Mouse (Mus musculus) forelimb bud, embryonic 11.5 days (tissue): Measurements from ENCODE around the gene Frmd7.

Experiments
- DNase-seq: peaks from one replicate; pipeline ENCODE4 v3.0.0-alpha.2; 2012; ENCODE audit warnings: low read depth, low spot score

Frmd7 gene

GRCm38 (mm10) chrX:50942610-50943009 is at the start of gene Frmd7:
Frmd7 (minus strand) TSS chrX:50942710.
- no peak for DNase-seq

- no peak for DNase-seq
These were observed 48.8 kb upstream of the Frmd7 start for GRCm38 (mm10) chrX:50991324-50991723.

- no peak for DNase-seq
These were observed 47.4 kb upstream of the Frmd7 start for GRCm38 (mm10) chrX:50989940-50990339.

- no peak for DNase-seq
These were observed 46.1 kb upstream of the Frmd7 start for GRCm38 (mm10) chrX:50988581-50988980.

GRCm38 (mm10) chrX:50978428-50978827 is 35.9 kb upstream of the Frmd7 start:
- DNase-seq: no peak

- no peak for DNase-seq
These were observed 29.6 kb upstream of the Frmd7 start for GRCm38 (mm10) chrX:50972145-50972544.

GRCm38 (mm10) chrX:50969907-50970306 is 27.4 kb upstream of the Frmd7 start:
- DNase-seq: no peak

- DNase-seq: peak; percentile 16
These were observed 25.8 kb upstream of the Frmd7 start for GRCm38 (mm10) chrX:50968157-50968932.

GRCm38 (mm10) chrX:50965157-50965556 is 22.6 kb upstream of the Frmd7 start:
- no peak for DNase-seq

GRCm38 (mm10) chrX:50962955-50963354 is 20.4 kb upstream of the Frmd7 start:
- no peak for DNase-seq

GRCm38 (mm10) chrX:50948633-50949032 is 6.1 kb upstream of the Frmd7 start:
- DNase-seq: no peak

- no peak for DNase-seq
These were observed 5.6 kb upstream of the Frmd7 start for GRCm38 (mm10) chrX:50948116-50948515.

- DNase-seq: no peak
These were observed 5.4 kb downstream of the Frmd7 start for GRCm38 (mm10) chrX:50937117-50937516.

- no peak for DNase-seq
These were observed 12.2 kb downstream of the Frmd7 start for GRCm38 (mm10) chrX:50930309-50930708.

- no peak for DNase-seq
These were observed 15.5 kb downstream of the Frmd7 start for GRCm38 (mm10) chrX:50926893-50927545.

GRCm38 (mm10) chrX:50924629-50925364 is 17.7 kb downstream of the Frmd7 start:
- DNase-seq: no peak

- DNase-seq: no peak
These were observed 23.8 kb downstream of the Frmd7 start for GRCm38 (mm10) chrX:50918754-50919153.

- DNase-seq: peak; percentile 70
These were observed 25.1 kb downstream of the Frmd7 start for GRCm38 (mm10) chrX:50917389-50917788.

GRCm38 (mm10) chrX:50909915-50910314 is 32.6 kb downstream of the Frmd7 start:
- DNase-seq: no peak

GRCm38 (mm10) chrX:50903497-50903896 is 39.0 kb downstream of the Frmd7 start:
- no peak for DNase-seq

- no peak for DNase-seq
These were observed 54.5 kb downstream of the Frmd7 start for GRCm38 (mm10) chrX:50887999-50888398.

- no peak for DNase-seq
These were observed 68.1 kb downstream of the Frmd7 start for GRCm38 (mm10) chrX:50874246-50875002.
